Mouse (Mus musculus): ENCODE data around the gene Dnajc17. TPM values are rescaled to one million over a fixed set of nuclear protein-coding genes. Genes with fewer than 3 reads are reported as not detected.

The Dnajc17 gene
- 13.5 and 18.6 TPM in 2 replicates for polyA plus RNA-seq (2012; ENCODE audit: insufficient read depth, insufficient read length, missing spikeins)

DNA sequence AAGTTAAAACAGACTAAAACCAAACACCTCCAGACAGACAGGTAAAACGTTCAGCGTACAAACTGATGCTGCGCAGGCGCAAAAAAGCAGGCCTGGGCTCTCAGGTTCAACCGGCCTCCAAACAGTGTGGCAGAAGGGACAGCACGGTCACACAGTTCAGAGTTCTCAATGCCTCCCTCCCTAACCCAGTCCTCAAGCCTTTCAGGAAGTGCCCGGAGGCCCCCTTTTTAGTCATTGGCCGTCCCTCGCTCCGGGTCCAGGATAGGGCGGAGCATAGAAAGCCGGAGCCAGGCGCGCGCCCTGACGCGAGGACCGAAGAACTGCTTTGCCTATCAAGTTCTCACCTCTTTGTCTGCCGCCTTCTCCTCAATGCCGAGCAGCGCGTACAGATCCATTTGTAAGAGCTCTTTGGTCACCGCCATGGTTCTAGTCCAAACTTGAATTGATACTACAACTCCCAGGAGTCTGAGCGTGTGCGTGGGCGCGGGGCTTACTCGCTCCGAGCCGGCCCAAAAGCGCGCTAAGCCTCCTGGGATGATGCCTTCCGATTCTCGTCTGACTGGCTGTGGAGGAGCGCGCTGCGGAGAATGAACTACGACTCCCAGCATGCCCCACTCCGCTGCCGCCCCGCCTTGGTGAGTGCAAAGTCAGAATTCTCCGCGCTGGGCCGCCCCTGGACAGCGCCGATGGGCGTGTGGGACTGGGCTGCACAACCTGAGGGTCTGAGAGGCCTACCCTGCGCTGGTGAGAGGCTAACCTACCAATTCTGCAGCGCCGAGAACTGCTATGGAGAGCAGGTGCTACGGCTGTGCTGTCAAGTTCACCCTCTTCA, at the start of gene Dnajc17, which contains the start of gene Zfyve19:
Dnajc17 (minus strand) TSS at position 452 of the 832 bp plus-strand sequence.
Zfyve19 (plus strand) TSS at position 274 of the 832 bp plus-strand sequence.
- no peak for TF ChIP-seq CTCF (IDR thresholded peaks at IDR 0.05; ENCODE audit: low read depth, low read length)
- TF ChIP-seq POLR2A (IDR thresholded peaks at IDR 0.05; ENCODE audit: borderline replicate concordance, low read depth, low read length), result no peak
- peak within 1 kb of the TSS; percentile 88 for H3K4me3 ChIP-seq (ENCODE audit: insufficient read depth, low read length)
- peak within 1 kb of the TSS; percentile 87 for H3K27ac ChIP-seq (ENCODE audit: insufficient read depth, low read depth, low read length)
- H3K4me1 ChIP-seq (ENCODE audit: control insufficient read depth, insufficient read depth, low read length), result peaks cover 13% of the 10 kb centered on the region

DNA sequence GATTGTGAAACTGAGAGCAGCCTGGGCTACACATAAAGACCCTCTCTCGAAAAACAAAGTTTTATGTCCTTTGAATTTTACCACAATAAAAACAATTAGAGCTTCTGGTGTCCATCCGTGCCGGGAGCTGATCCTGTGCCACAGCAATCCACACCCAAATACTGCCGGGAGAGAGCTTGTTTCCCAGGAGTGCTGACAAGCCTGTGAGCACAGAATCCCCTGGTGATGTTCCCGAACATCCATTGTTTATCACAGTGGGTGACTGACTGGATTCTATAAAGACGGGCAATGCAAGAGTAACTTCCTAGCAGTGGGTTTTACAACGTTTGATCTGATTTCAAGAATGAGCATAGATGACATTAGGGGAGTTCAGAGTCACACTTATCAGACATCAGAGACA, 46.4 kb upstream of the Dnajc17 start:
- no peak for TF ChIP-seq POLR2A (IDR thresholded peaks at IDR 0.05; ENCODE audit: borderline replicate concordance, low read depth, low read length)
- Histone ChIP-seq H3K4me3 (ENCODE audit: insufficient read depth, low read length) (no peak overlapping the region), H3K4me1 (ENCODE audit: control insufficient read depth, insufficient read depth, low read length) (no peaks in the 10 kb centered on the region), H3K27ac (ENCODE audit: insufficient read depth, low read depth, low read length) (no peak overlapping the region)

DNA sequence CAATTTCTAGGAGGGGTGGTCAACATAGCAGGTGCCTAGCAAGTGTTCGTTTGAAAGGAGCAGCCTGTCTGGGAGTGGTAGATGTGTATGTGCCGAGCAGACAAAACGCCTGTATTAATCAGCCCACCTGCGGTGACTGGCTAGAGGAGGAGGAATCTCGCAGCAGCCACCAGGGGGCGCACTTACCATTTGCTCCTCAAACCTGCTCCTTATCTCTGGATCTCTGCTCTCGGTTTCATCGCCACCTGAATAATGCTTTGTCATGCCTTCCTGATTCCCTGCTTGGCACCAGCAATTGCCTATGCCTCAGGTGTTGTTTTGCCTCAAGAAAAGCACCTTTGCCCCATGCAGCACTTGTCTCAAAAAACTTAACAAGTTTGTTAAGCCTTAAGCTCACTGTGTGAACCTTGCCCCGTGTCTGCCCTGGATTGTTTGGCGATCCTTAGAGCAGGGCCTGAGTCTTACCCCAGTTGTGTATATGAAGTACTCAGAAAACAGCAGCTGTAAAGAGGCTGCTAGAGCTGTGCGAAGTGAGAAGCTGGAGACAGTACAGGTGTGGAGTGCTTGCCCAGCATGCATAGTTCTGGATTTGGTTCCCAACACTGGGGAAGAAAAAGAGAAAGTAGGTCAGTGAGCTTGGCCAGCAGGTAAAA, 42.4 kb upstream of the Dnajc17 start:
- H3K27ac ChIP-seq (ENCODE audit: insufficient read depth, low read depth, low read length), result no peak overlapping the region
- H3K4me1 ChIP-seq (ENCODE audit: control insufficient read depth, insufficient read depth, low read length), result no peaks in the 10 kb centered on the region
- peak; percentile 61 for TF ChIP-seq CTCF (IDR thresholded peaks at IDR 0.05; ENCODE audit: low read depth, low read length)
- no peak for TF ChIP-seq POLR2A (IDR thresholded peaks at IDR 0.05; ENCODE audit: borderline replicate concordance, low read depth, low read length)
- H3K4me3 ChIP-seq (ENCODE audit: insufficient read depth, low read length), result no peak overlapping the region

- no peak overlapping the region for H3K4me3 ChIP-seq (ENCODE audit: insufficient read depth, low read length)
Observed at GRCm38 (mm10) chr2:119250377-119250776, 41.8 kb upstream of the Dnajc17 start.

DNA sequence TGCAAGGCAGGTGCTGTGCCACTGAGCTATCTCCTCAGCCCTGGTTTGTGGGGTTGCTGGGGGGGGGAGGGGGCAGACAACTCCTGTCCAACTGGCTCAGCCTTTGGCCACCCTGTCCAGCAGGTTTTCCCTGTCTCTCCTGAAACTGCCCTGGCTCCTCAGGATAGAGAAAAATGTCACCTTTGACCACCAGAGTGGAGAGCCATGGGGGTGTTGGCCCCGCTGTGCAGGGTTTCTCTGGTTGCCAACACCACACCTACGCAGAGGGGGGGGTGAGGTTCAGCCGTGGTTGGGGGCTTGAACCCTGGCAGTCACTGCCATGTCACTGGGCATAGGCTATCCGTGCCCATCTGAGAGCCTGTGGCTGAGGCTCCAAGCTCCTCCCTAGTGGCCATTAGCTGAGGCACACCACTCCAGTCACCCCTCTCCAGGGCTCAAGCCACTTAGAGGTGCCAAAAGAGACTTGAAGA, 41.0 kb upstream of the Dnajc17 start:
- H3K27ac ChIP-seq (ENCODE audit: insufficient read depth, low read depth, low read length), result no peak overlapping the region
- no peaks in the 10 kb centered on the region for H3K4me1 ChIP-seq (ENCODE audit: control insufficient read depth, insufficient read depth, low read length)
- TF ChIP-seq CTCF (IDR thresholded peaks at IDR 0.05; ENCODE audit: low read depth, low read length) (no peak), POLR2A (IDR thresholded peaks at IDR 0.05; ENCODE audit: borderline replicate concordance, low read depth, low read length) (no peak)
- no peak overlapping the region for H3K4me3 ChIP-seq (ENCODE audit: insufficient read depth, low read length)

More at GRCm38 (mm10) chr2:119250377-119250776, 41.8 kb upstream of the Dnajc17 start:
- no peak for TF ChIP-seq CTCF (IDR thresholded peaks at IDR 0.05; ENCODE audit: low read depth, low read length)
- no peak for TF ChIP-seq POLR2A (IDR thresholded peaks at IDR 0.05; ENCODE audit: borderline replicate concordance, low read depth, low read length)
- H3K4me1 ChIP-seq (ENCODE audit: control insufficient read depth, insufficient read depth, low read length), result no peaks in the 10 kb centered on the region
- H3K27ac ChIP-seq (ENCODE audit: insufficient read depth, low read depth, low read length), result no peak overlapping the region

- H3K4me3 ChIP-seq (ENCODE audit: insufficient read depth, low read length), result no peak overlapping the region
- TF ChIP-seq CTCF (IDR thresholded peaks at IDR 0.05; ENCODE audit: low read depth, low read length), result no peak
- TF ChIP-seq POLR2A (IDR thresholded peaks at IDR 0.05; ENCODE audit: borderline replicate concordance, low read depth, low read length), result no peak
- no peak overlapping the region for H3K27ac ChIP-seq (ENCODE audit: insufficient read depth, low read depth, low read length)
- no peaks in the 10 kb centered on the region for H3K4me1 ChIP-seq (ENCODE audit: control insufficient read depth, insufficient read depth, low read length)
Observed at GRCm38 (mm10) chr2:119247904-119248303, 39.3 kb upstream of the Dnajc17 start.

DNA sequence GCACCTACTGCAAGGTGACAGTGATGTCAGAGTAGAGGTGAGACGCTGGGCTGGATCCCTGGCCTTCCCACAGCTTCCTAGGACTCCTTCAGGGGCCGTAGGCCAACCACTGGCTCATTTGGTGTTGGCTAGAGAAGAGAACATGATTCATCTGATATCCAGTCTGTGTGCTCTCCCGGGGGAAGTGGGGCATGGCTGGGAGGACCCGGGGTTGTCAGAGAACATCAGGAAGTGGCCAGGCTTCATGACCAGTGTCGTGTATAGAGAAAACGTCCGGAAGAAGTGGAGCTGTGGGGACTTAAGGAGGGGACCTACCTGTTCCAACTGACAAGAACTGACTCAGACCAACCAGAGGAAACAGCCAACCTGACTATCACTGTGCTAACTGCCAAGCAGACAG, 36.7 kb upstream of the Dnajc17 start:
- TF ChIP-seq CTCF (IDR thresholded peaks at IDR 0.05; ENCODE audit: low read depth, low read length), result no peak
- TF ChIP-seq POLR2A (IDR thresholded peaks at IDR 0.05; ENCODE audit: borderline replicate concordance, low read depth, low read length), result no peak
- peaks cover 13% of the 10 kb centered on the region for H3K4me1 ChIP-seq (ENCODE audit: control insufficient read depth, insufficient read depth, low read length)
- H3K4me3 ChIP-seq (ENCODE audit: insufficient read depth, low read length), result no peak overlapping the region
- no peak overlapping the region for H3K27ac ChIP-seq (ENCODE audit: insufficient read depth, low read depth, low read length)

GRCm38 (mm10) chr2:119242548-119242947, 34.0 kb upstream of the Dnajc17 start:
- Histone ChIP-seq H3K4me3 (ENCODE audit: insufficient read depth, low read length) (no peak overlapping the region), H3K27ac (ENCODE audit: insufficient read depth, low read depth, low read length) (no peak overlapping the region)
- TF ChIP-seq POLR2A (IDR thresholded peaks at IDR 0.05; ENCODE audit: borderline replicate concordance, low read depth, low read length) (no peak), CTCF (IDR thresholded peaks at IDR 0.05; ENCODE audit: low read depth, low read length) (no peak)

DNA sequence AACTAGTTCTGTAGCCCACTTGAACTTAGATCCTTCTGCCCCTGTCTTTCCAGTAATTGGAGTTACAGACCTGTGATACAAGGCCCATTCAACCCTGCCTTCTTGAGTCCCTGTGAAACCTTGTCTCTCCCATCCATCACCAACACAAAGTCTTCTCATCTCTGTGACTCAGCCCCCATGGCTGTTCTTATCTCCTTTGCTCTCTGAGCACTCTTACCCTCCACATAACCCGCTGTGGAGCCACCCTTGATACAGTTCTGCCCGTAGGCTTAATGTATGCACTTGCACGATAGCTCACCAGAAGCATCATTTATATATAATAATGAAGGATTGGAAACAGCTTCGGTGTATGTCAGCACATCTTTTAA, 32.2 kb upstream of the Dnajc17 start:
- H3K27ac ChIP-seq (ENCODE audit: insufficient read depth, low read depth, low read length), result no peak overlapping the region
- no peak overlapping the region for H3K4me3 ChIP-seq (ENCODE audit: insufficient read depth, low read length)
- peaks cover 18% of the 10 kb centered on the region for H3K4me1 ChIP-seq (ENCODE audit: control insufficient read depth, insufficient read depth, low read length)
- TF ChIP-seq POLR2A (IDR thresholded peaks at IDR 0.05; ENCODE audit: borderline replicate concordance, low read depth, low read length) (no peak), CTCF (IDR thresholded peaks at IDR 0.05; ENCODE audit: low read depth, low read length) (no peak)

More at GRCm38 (mm10) chr2:119242548-119242947, 34.0 kb upstream of the Dnajc17 start:
- peaks cover 16% of the 10 kb centered on the region for H3K4me1 ChIP-seq (ENCODE audit: control insufficient read depth, insufficient read depth, low read length)

Measured in bone marrow macrophage, adult 2 months (primary cell).